In the genomic region with DNA sequence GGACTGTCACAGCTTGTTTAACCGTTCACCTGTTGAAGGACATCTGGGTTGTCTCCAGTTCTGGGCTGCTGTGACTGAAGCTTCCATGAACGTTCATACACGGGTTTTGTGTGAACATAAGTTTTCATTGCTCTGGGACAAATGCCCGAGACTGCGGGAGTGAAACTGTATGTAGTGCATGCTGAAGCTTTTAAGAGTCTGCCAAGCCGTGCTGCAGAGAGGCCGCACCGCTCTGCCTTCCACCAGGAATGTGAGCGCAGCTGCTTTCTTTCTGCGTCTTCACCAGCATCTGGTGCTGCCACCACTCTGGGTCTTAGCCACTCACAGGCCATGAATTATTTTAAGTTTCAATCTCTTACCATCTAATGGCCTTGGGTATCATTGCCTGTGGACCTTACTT, we compare ENCODE assay signal across 30 mouse cellular contexts.
DNase-seq lines count a peak whose midpoint lies in the region; ATAC-seq and TF ChIP-seq lines count a peak whose summit lies in the region.
"Had no signal": no experiment of that assay in that cellular context is flagged by ENCODE, and none has a peak within 500 bp of the region (broad histone marks: within the 10 kb centered on the region; RNA-seq: fewer than 3 reads in every experiment).

No protein-coding gene starts in this region.

- no peak for TF ChIP-seq CTCF in forebrain, postnatal 0 days (IDR thresholded peaks at IDR 0.05; ENCODE audit: low read depth)

- no peaks in the 10 kb centered on the region for H3K9me3 ChIP-seq in forebrain, postnatal 0 days (ENCODE audit: low read length)
- no peaks in the 10 kb centered on the region for H3K9me3 ChIP-seq in forebrain, embryonic 14.5 days (replicated peaks; ENCODE audit: control insufficient read depth, low read length)
- no peaks in the 10 kb centered on the region for H3K9me3 ChIP-seq in lung, embryonic 15.5 days
- H3K9me3 ChIP-seq in midbrain, embryonic 10.5 days (replicated peaks), result no peaks in the 10 kb centered on the region
- H3K9me3 ChIP-seq: heart, embryonic 10.5 days; heart, embryonic 15.5 days; hindbrain, embryonic 12.5 days; intestine, embryonic 15.5 days; liver, embryonic 12.5 days; midbrain, embryonic 15.5 days; neural tube, embryonic 15.5 days had no signal

- no peak overlapping the region for H3K4me3 ChIP-seq in forebrain, postnatal 0 days (ENCODE audit: low read depth, low read length)
- H3K4me3 ChIP-seq in forebrain, embryonic 14.5 days (ENCODE audit: low read depth, low read length), result no peak overlapping the region
- H3K4me3 ChIP-seq in lung, embryonic 15.5 days, result no peak overlapping the region
- H3K4me3 ChIP-seq in midbrain, embryonic 10.5 days, result no peak overlapping the region
- H3K4me3 ChIP-seq: erythroblast, embryonic 14.5 days; heart, embryonic 10.5 days; heart, embryonic 15.5 days; hindbrain, embryonic 12.5 days; intestine, embryonic 15.5 days; liver, embryonic 12.5 days; midbrain, embryonic 15.5 days; neural tube, embryonic 15.5 days had no signal

- H3K4me2 ChIP-seq in forebrain, postnatal 0 days (ENCODE audit: low read depth), result no peak overlapping the region
- no peak overlapping the region for H3K4me2 ChIP-seq in forebrain, embryonic 14.5 days (ENCODE audit: low read length)
- H3K4me2 ChIP-seq in lung, embryonic 15.5 days, result no peak overlapping the region
- H3K4me2 ChIP-seq: heart, embryonic 15.5 days; hindbrain, embryonic 12.5 days; intestine, embryonic 15.5 days; liver, embryonic 12.5 days; midbrain, embryonic 15.5 days; neural tube, embryonic 15.5 days had no signal

- peak; percentile 60 for ATAC-seq in forebrain, postnatal 0 days
- ATAC-seq in forebrain, embryonic 14.5 days, result no peak
- 0 out of 2 replicates have a peak, but pooled peaks have one; percentile 49 for ATAC-seq in lung, embryonic 15.5 days (ENCODE audit: borderline replicate concordance, extremely low read depth, low FRiP score, low TSS enrichment)
- ATAC-seq: hindbrain, postnatal 0 days; intestine, embryonic 15.5 days; liver, embryonic 12.5 days; liver, postnatal 0 days; midbrain, embryonic 15.5 days; Patski had no signal

- WGBS in forebrain, postnatal 0 days, result 77% methylated on average over 10 of the region's 10 CpGs
- WGBS in forebrain, embryonic 14.5 days, result 92% methylated on average over 10 of the region's 10 CpGs
- WGBS in lung, embryonic 15.5 days, result 54% methylated on average over 10 of the region's 10 CpGs
- WGBS in midbrain, embryonic 10.5 days, result 92% methylated on average over 10 of the region's 10 CpGs

- peak; percentile 52 for DNase-seq in forebrain, postnatal 0 days
- DNase-seq in forebrain, embryonic 14.5 days (ENCODE audit: low spot score), result no peak
- no peak for DNase-seq in lung, adult 18-20 months
- peak; percentile 20 for DNase-seq in right cerebral cortex, postnatal 25 days
- DNase-seq in right cerebral cortex, adult 18-20 months, result no peak
- DNase-seq in telencephalon, adult 2 months (ENCODE audit: low read depth, low spot score), result peak; percentile 21
- no peak for DNase-seq in midbrain, embryonic 10.5 days (ENCODE audit: low spot score)
- DNase-seq: adrenal gland, postnatal 10 days; cerebellum, adult 11-12 months; cerebellum, postnatal 14 days; gastrocnemius, postnatal 25 days; heart, adult 11 months; kidney, adult 2 months; liver, postnatal 0 days; retina, postnatal 1 day; spleen, adult 18-20 months; thymus, adult 2 months; thymus, postnatal 36 days had no signal

- no peaks in the 10 kb centered on the region for H3K27me3 ChIP-seq in forebrain, postnatal 0 days (ENCODE audit: insufficient read depth, low read length)
- no peaks in the 10 kb centered on the region for H3K27me3 ChIP-seq in forebrain, embryonic 14.5 days (replicated peaks; ENCODE audit: control insufficient read depth, insufficient read depth, low read length)
- no peaks in the 10 kb centered on the region for H3K27me3 ChIP-seq in lung, embryonic 15.5 days
- peaks cover 10% of the 10 kb centered on the region for H3K27me3 ChIP-seq in midbrain, embryonic 10.5 days (ENCODE audit: low read depth, poor library complexity, severe bottlenecking)
- H3K27me3 ChIP-seq: heart, embryonic 15.5 days; hindbrain, embryonic 12.5 days; intestine, embryonic 15.5 days; liver, embryonic 12.5 days; midbrain, embryonic 15.5 days; neural tube, embryonic 15.5 days; Patski had no signal

- H3K36me3 ChIP-seq in forebrain, postnatal 0 days (ENCODE audit: insufficient read depth), result no peaks in the 10 kb centered on the region
- H3K36me3 ChIP-seq in forebrain, embryonic 14.5 days (ENCODE audit: control insufficient read depth, insufficient read depth, low read length), result no peaks in the 10 kb centered on the region
- no peaks in the 10 kb centered on the region for H3K36me3 ChIP-seq in lung, embryonic 15.5 days
- no peaks in the 10 kb centered on the region for H3K36me3 ChIP-seq in midbrain, embryonic 10.5 days
- H3K36me3 ChIP-seq: heart, embryonic 10.5 days; heart, embryonic 15.5 days; hindbrain, embryonic 12.5 days; intestine, embryonic 15.5 days; liver, embryonic 12.5 days; midbrain, embryonic 15.5 days; neural tube, embryonic 15.5 days had no signal

- H3K27ac ChIP-seq in forebrain, postnatal 0 days (ENCODE audit: low read depth, low read length), result no peak overlapping the region
- no peak overlapping the region for H3K27ac ChIP-seq in forebrain, embryonic 14.5 days (ENCODE audit: low read depth, low read length)
- no peak overlapping the region for H3K27ac ChIP-seq in lung, embryonic 15.5 days
- H3K27ac ChIP-seq in midbrain, embryonic 10.5 days (replicated peaks), result no peak overlapping the region
- H3K27ac ChIP-seq: heart, embryonic 10.5 days; heart, embryonic 15.5 days; hindbrain, embryonic 12.5 days; hindbrain, postnatal 0 days; intestine, embryonic 15.5 days; kidney, postnatal 0 days; liver, embryonic 12.5 days; midbrain, embryonic 15.5 days; neural tube, embryonic 15.5 days had no signal

- H3K4me1 ChIP-seq in forebrain, postnatal 0 days (ENCODE audit: insufficient read depth), result no peaks in the 10 kb centered on the region
- no peaks in the 10 kb centered on the region for H3K4me1 ChIP-seq in forebrain, embryonic 14.5 days (ENCODE audit: control insufficient read depth, insufficient read depth, low read length)
- 0 out of 2 replicates have a peak, but pooled peaks cover 6% of the 10 kb centered on the region for H3K4me1 ChIP-seq in lung, embryonic 15.5 days
- H3K4me1 ChIP-seq in midbrain, embryonic 10.5 days, result peaks cover 8% of the 10 kb centered on the region
- H3K4me1 ChIP-seq: heart, embryonic 10.5 days; heart, embryonic 15.5 days; hindbrain, embryonic 12.5 days; intestine, embryonic 15.5 days; liver, embryonic 12.5 days had no signal

- no peak overlapping the region for H3K9ac ChIP-seq in forebrain, postnatal 0 days
- H3K9ac ChIP-seq in forebrain, embryonic 14.5 days (ENCODE audit: low read length), result no peak overlapping the region
- H3K9ac ChIP-seq in lung, embryonic 15.5 days, result no peak overlapping the region
- H3K9ac ChIP-seq: heart, embryonic 15.5 days; hindbrain, embryonic 12.5 days; intestine, embryonic 15.5 days; liver, embryonic 12.5 days; liver, postnatal 0 days; midbrain, embryonic 15.5 days; neural tube, embryonic 15.5 days had no signal

Comparison
In these comparisons a context has a peak if more than half of its experiments do, and no peak if none do; other contexts are left out.
1. DNase-seq: peak in forebrain, postnatal 0 days (single experiment), right cerebral cortex, postnatal 25 days (single experiment) and telencephalon, adult 2 months (single experiment); none in forebrain, embryonic 14.5 days (single experiment), lung, adult 18-20 months (0 of 2), right cerebral cortex, adult 18-20 months (single experiment) and midbrain, embryonic 10.5 days (single experiment).